Mouse (Mus musculus): ENCODE results near the gene Vtcn1.

The Vtcn1 gene

DNA sequence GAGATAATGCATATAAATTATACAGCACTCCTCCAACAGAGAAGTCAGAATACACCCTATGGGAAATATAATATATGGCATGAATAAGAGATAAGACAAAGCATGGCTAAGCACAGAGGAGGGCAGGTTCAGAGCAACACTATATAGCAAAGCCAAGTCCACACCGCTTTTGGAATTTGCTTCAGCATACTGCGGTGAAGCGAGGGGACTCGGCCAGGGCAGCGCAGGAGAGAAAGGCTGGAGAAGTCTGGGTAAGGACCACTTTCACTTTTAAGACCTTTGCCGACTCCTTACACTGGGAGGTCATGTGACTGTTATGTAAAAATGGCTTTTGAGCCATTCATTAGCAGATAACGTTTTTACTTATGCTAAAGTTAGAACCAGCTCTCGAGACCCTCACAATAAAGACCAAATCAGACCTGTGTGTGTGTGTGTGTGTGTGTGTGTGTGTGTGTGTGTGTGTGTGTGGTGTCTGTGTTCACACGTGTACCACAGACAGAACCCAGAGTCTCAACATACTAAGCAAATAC is 95.4 kb downstream of the Vtcn1 start:
- DNase-seq (ENCODE audit: low read depth, low spot score) = no peak

- peak; percentile 100 for DNase-seq (ENCODE audit: low read depth, low spot score)
These were observed 96.7 kb downstream of the Vtcn1 start, which contains the start of gene Trim45 for GRCm38 (mm10) chr3:100921825-100922505. Gene Trim45, plus strand, starts transcription at chr3:100922202.

DNA sequence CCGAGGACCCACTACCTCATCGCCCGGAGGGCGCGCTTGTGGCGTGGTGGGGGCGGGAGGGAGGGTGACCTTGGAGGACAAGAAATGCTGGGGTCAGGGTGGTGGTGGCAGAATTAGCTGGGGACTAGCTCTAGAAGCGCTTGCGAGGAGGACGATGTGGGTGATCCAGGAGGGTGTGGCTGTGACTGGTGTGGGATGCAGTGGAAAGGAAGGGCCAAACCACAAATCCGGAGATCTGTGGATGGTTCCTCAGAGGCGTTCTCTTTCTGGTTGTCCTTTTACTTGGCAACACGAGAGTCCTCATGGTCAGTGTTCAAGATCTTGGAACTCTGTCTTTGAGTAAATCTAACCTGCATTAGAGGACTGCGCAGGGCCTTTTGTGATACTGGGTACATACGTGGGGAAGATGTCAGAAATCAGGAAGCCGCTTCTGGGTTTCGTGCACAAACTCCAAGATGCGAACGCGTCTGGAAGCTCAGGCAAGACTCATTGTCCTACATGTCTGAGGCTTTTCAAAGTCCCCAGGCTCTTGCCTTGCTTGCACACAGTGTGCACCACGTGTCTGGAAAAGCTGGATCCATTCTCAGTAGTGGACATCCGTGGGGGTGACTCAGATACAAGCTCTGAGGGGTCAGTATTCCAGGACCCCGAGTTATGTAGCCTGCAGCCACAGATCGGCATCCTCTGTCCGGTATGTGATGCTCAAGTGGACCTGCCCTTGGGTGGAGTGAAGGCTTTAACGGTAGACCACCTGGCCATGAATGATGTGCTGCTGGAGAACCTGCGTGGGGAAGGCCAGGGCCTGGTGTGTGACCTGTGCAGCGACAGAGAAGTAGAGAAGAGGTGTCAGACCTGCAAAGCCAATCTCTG is 97.5 kb downstream of the Vtcn1 start:
- DNase-seq (ENCODE audit: low read depth, low spot score) = no peak

DNA sequence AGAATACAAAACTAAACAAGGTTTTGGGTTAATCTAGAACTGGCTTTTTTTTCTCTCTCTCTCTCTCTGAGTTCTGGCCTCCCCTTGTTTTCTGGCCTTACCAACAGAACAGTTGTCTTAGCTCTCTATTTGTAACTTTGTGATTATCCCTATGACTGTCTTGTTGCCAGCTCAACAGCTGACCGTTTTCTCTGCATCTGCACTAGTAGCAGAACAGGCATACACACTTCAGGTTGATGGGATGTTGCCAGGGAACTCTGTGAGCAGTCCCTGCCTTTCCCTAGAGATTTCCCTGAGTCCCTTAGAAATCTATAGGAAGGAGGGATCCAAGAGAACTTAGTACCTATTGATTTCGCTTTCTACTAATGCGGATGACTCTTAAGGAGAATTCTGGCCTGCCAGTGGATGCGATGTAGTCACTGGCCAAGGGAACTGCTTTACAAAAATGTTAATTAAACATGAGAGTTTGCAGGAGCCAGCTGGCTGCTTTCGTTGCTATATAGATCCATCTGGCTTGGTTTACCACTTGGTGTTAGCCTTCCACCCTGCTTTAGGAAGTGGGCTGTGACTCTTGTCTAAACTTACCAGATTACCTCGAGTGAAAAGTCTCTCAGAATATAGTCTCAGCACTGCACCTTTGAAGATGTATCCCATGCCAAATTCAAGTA is 98.9 kb downstream of the Vtcn1 start:
- DNase-seq (ENCODE audit: low read depth, low spot score) = no peak

- peak; percentile 39 for DNase-seq (ENCODE audit: low read depth, low spot score)
These were observed 99.9 kb downstream of the Vtcn1 start for GRCm38 (mm10) chr3:100925176-100925575.

DNA sequence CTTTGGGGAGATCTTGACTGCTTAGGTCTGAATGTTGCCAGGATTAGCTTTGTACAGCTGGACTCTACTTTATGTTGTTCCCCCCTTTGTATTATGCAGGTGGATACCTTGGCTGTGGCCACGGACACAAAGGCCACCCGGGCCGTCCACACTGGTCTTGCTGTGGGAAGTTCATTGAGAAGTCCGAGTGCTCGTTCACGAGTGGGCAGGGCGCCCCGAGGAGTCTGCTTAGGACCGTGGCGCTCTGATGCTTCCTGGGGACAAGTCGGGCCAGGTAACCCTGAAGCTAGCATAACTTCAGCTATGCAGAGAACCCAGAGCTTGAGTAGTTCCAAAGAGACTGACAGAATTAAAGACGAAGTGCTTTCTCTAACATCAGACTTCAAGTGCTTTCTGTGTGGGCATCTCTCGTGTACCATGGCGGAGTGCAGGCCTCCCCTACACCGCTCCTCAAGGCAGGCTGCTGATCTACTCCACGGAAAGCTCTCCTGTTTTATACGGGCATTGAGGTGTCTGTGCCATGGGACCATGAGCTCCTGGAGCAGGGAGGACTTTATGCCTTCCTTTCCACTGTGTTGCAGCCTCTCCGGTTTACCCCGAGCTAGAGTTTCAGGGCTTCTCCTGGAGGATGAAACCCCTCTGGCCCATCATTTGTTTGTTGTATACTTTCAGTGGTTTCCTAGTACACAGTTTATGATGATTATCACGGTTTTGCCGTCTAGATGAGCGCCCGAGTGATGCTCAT is 106.2 kb downstream of the Vtcn1 start:
- DNase-seq (ENCODE audit: low read depth, low spot score) = no peak

DNA sequence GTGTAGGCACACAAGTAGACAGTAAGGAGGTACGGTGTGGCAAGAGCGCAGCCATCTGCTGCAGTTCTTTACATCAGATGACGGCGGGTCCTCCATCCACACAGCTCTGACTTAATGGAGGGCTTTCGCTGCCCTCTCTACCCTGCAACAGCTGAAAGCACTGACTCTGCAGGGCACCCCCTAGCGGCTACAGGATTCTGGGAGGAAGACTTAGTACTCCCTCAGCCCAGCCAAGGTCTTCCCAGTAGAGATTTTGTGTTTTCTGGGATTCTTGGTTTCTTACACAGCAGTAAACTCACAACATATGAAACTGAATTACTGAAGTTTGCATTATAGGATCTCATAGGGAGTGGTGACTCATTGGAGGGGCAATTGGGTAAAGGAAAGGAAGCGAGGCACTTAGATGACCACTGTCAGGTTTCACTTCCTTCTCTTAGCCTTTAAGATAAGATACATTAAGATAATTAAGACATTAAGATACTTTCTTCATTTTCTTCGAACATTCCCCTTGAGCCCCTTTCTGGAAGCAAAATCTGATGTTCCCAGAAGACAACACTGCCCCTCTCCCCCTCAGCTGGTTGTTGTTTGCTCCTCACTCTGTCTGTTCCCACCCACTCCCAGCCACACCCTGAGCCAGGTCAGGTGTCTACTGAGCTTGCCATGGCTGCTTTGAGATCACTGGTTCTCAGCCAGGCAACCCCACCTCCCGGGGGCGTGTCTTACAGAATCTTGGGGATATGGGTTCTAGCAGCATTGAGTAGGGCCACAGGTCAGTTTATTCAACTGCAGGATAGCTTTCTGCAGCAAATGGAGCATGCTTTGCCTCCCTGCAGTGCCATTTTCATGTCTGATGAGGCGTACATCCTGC is 107.1 kb downstream of the Vtcn1 start:
- DNase-seq (ENCODE audit: low read depth, low spot score) = no peak

- DNase-seq (ENCODE audit: low read depth, low spot score) = no peak
These were observed 110.3 kb downstream of the Vtcn1 start for GRCm38 (mm10) chr3:100935521-100935920.

DNA sequence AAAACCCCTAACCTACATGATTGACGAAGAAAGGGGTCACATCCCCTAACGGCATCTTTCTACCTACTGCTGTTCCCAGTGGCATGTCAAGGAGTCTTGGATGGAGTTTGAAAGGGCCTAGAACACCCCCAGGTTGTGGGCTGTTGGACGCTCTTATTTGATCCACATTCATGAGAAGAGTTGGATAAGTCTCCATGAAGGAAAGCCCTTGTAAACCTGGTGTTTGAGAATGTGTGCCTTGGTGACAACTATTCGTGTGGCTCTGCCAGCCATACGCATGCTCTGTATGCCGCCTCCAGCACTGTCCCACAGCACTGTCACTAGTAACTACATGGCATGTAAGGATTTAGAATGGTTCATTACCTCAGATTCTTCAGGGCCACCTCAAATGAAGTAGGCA is 110.9 kb downstream of the Vtcn1 start:
- DNase-seq (ENCODE audit: low read depth, low spot score) = no peak

DNA sequence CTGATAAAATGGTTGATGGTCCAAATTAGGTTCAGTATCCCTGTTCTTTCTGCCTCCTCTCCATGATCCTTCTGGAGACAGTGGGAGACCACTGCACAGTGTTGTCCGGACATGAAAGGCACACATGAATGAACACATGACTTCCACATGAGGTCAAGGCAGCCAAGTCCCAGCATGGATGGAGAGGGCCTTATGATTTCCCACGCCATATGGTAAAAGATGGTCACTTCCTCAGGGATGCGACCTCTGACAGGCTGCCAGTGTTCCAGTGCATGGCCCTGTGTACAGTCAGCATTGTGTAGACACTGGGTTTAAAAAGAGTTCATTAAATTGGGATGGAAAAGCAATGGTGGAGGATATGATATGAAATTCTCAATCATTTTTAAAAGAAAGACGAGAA is 113.0 kb downstream of the Vtcn1 start:
- no peak for DNase-seq (ENCODE audit: low read depth, low spot score)

GRCm38 (mm10) chr3:100940496-100941037 is 115.3 kb downstream of the Vtcn1 start:
- DNase-seq (ENCODE audit: low read depth, low spot score) = no peak

All from mesoderm, embryonic 11.5 days (tissue).